Mouse (Mus musculus) forebrain, embryonic 12.5 days (tissue): ENCODE measurements around the gene Arhgef28. TPM values are rescaled to one million over a fixed set of nuclear protein-coding genes. Genes with fewer than 3 reads are reported as not detected.
A peak's percentile ranks its signal among the peaks of the same experiment; 100 is the strongest.

ENCODE experiments used
- ATAC-seq: fragments of 200-750 bp; cut with Nextera tagmentation; 2 replicates; pipeline ENCODE4 v1.8.0; 2017; ENCODE audit warnings: moderate TSS enrichment; ENCODE audit not compliant: low FRiP score
- H3K27ac ChIP-seq: fragments of 300-500 bp; sonication (generic); 2 replicates; pipeline ENCODE4 v1.5.1; 2016; ENCODE audit warnings: mild to moderate bottlenecking
- H3K27me3 ChIP-seq: fragments of 300-500 bp; sonication (generic); 2 replicates; pipeline ENCODE4 v1.6.1; 2016; ENCODE audit warnings: mild to moderate bottlenecking
- H3K36me3 ChIP-seq: fragments of 300-500 bp; sonication (generic); replicated peaks from 2 replicates; pipeline ENCODE4 v1.6.1; 2016; ENCODE audit warnings: mild to moderate bottlenecking
- H3K4me1 ChIP-seq: fragments of 300-500 bp; sonication (generic); 2 replicates; pipeline ENCODE4 v1.6.1; 2016
- H3K4me2 ChIP-seq: fragments of 300-500 bp; sonication (generic); 2 replicates; pipeline ENCODE4 v1.6.1; 2016; ENCODE audit warnings: mild to moderate bottlenecking, moderate library complexity
- H3K4me3 ChIP-seq: fragments of 300-500 bp; sonication (generic); replicated peaks from 2 replicates; pipeline ENCODE4 v1.5.1; 2016; ENCODE audit warnings: mild to moderate bottlenecking
- H3K9ac ChIP-seq: fragments of 300-500 bp; sonication (generic); 2 replicates; pipeline ENCODE4 v1.6.1; 2016; ENCODE audit warnings: mild to moderate bottlenecking
- H3K9me3 ChIP-seq: fragments of 300-500 bp; sonication (generic); 2 replicates; pipeline ENCODE4 v1.6.1; 2016
- WGBS: fragments of 180-500 bp; shearing (Covaris S2); methylation state at CpG from one replicate; pipeline ENCODE4 v1.1.7; 2016; 5-methylcytosine and 5-hydroxymethylcytosine counted together
- polyA plus RNA-seq: library from polyadenylated mRNA; unstranded; fragments of >200 nt; fragmentation: Nextera tagmentation; extraction: Ambion mirVana; gene quantifications from 2 replicates; pipeline ENCODE4 v1.2.1, GENCODE M21; 2016

The Arhgef28 gene
- polyA plus RNA-seq, 1 experiment from 2014 or later: 5.8 TPM

GRCm38 (mm10) chr13:97939433-97940160 is 266.6 kb downstream of the Arhgef28 start:
- ATAC-seq: no peak
- WGBS: 67% methylated on average over 15 of the region's 15 CpGs
- H3K9me3 ChIP-seq: no peaks in the 10 kb centered on the region
- H3K27me3 ChIP-seq: 0 out of 2 replicates have a peak, but pooled peaks cover 6% of the 10 kb centered on the region
- H3K4me3 ChIP-seq: no peak overlapping the region
- no peaks in the 10 kb centered on the region for H3K36me3 ChIP-seq
- H3K9ac ChIP-seq: no peak overlapping the region
- H3K27ac ChIP-seq: no peak overlapping the region
- no peak overlapping the region for H3K4me2 ChIP-seq
- H3K4me1 ChIP-seq: peaks cover 6% of the 10 kb centered on the region; the same call in 1 of the 2 replicates

- Histone ChIP-seq H3K9me3 (no peaks in the 10 kb centered on the region), H3K4me3 (no peak overlapping the region), H3K27me3 (0 out of 2 replicates have a peak, but pooled peaks cover 4% of the 10 kb centered on the region), H3K9ac (no peak overlapping the region), H3K4me2 (no peak overlapping the region), H3K27ac (no peak overlapping the region), H3K36me3 (no peaks in the 10 kb centered on the region), H3K4me1 (peaks cover 6% of the 10 kb centered on the region; the same call in 1 of the 2 replicates)
- peak; percentile 65 for ATAC-seq
- WGBS: 31% methylated on average over 18 of the region's 18 CpGs
Measured at GRCm38 (mm10) chr13:97938596-97939297, 267.5 kb downstream of the Arhgef28 start.

GRCm38 (mm10) chr13:97937919-97938318 is 268.3 kb downstream of the Arhgef28 start:
- Histone ChIP-seq H3K27me3 (0 out of 2 replicates have a peak, but pooled peaks cover 3% of the 10 kb centered on the region), H3K4me3 (no peak overlapping the region), H3K4me2 (no peak overlapping the region), H3K9me3 (no peaks in the 10 kb centered on the region), H3K9ac (no peak overlapping the region), H3K36me3 (no peaks in the 10 kb centered on the region), H3K4me1 (peaks cover 6% of the 10 kb centered on the region; the same call in 1 of the 2 replicates), H3K27ac (no peak overlapping the region; the same call in 1 of the 2 replicates)
- no peak for ATAC-seq
- WGBS: 20% methylated on average over 7 of the region's 7 CpGs

GRCm38 (mm10) chr13:97928135-97928497 is 278.1 kb downstream of the Arhgef28 start:
- H3K4me3 ChIP-seq: no peak overlapping the region
- no peak overlapping the region for H3K9ac ChIP-seq
- no peaks in the 10 kb centered on the region for H3K27me3 ChIP-seq
- H3K9me3 ChIP-seq: no peaks in the 10 kb centered on the region
- no peak overlapping the region for H3K4me2 ChIP-seq
- H3K27ac ChIP-seq: no peak overlapping the region
- WGBS: 48% methylated on average over 8 of the region's 8 CpGs
- no peaks in the 10 kb centered on the region for H3K36me3 ChIP-seq
- no peak for ATAC-seq
- H3K4me1 ChIP-seq: no peaks in the 10 kb centered on the region; the same call in 1 of the 2 replicates

- 68% methylated on average over 14 of the region's 14 CpGs for WGBS
- no peaks in the 10 kb centered on the region for H3K9me3 ChIP-seq
- no peaks in the 10 kb centered on the region; the same call in 1 of the 2 replicates for H3K4me1 ChIP-seq
- H3K4me2 ChIP-seq: no peak overlapping the region
- no peak overlapping the region for H3K4me3 ChIP-seq
- H3K36me3 ChIP-seq: no peaks in the 10 kb centered on the region
- H3K9ac ChIP-seq: no peak overlapping the region
- no peak overlapping the region for H3K27ac ChIP-seq
- ATAC-seq: no peak
- no peaks in the 10 kb centered on the region for H3K27me3 ChIP-seq
Measured at GRCm38 (mm10) chr13:97927376-97928134, 278.7 kb downstream of the Arhgef28 start.

GRCm38 (mm10) chr13:97926371-97926770 is 279.9 kb downstream of the Arhgef28 start:
- Histone ChIP-seq H3K4me2 (no peak overlapping the region), H3K4me3 (no peak overlapping the region), H3K4me1 (no peaks in the 10 kb centered on the region; the same call in 1 of the 2 replicates), H3K27me3 (no peaks in the 10 kb centered on the region), H3K9me3 (no peaks in the 10 kb centered on the region), H3K36me3 (no peaks in the 10 kb centered on the region), H3K9ac (no peak overlapping the region), H3K27ac (no peak overlapping the region)
- 91% methylated on average over 10 of the region's 10 CpGs for WGBS
- ATAC-seq: no peak

- WGBS: 94% methylated on average over 5 of the region's 5 CpGs
Measured at GRCm38 (mm10) chr13:97923009-97923408, 283.2 kb downstream of the Arhgef28 start.

GRCm38 (mm10) chr13:97919590-97919989 is 286.6 kb downstream of the Arhgef28 start:
- H3K27ac ChIP-seq: no peak overlapping the region
- no peaks in the 10 kb centered on the region; the same call in 1 of the 2 replicates for H3K27me3 ChIP-seq
- H3K4me3 ChIP-seq: no peak overlapping the region
- 0 out of 2 replicates have a peak overlapping the region, but pooled peaks have one; percentile 15 for H3K4me2 ChIP-seq
- H3K9ac ChIP-seq: no peak overlapping the region
- ATAC-seq: 0 out of 2 replicates have a peak, but pooled peaks have one; percentile 44
- no peaks in the 10 kb centered on the region for H3K36me3 ChIP-seq
- H3K9me3 ChIP-seq: no peaks in the 10 kb centered on the region
- WGBS: 8% methylated on average over 8 of the region's 8 CpGs
- H3K4me1 ChIP-seq: peaks cover 6% of the 10 kb centered on the region

More at GRCm38 (mm10) chr13:97923009-97923408, 283.2 kb downstream of the Arhgef28 start:
- Histone ChIP-seq H3K27me3 (no peaks in the 10 kb centered on the region; the same call in 1 of the 2 replicates), H3K4me2 (no peak overlapping the region), H3K9me3 (no peaks in the 10 kb centered on the region), H3K4me1 (peaks cover 6% of the 10 kb centered on the region), H3K9ac (no peak overlapping the region), H3K4me3 (no peak overlapping the region), H3K36me3 (no peaks in the 10 kb centered on the region), H3K27ac (no peak overlapping the region)
- no peak for ATAC-seq

- Histone ChIP-seq H3K4me2 (no peak overlapping the region), H3K27ac (no peak overlapping the region), H3K4me3 (no peak overlapping the region), H3K36me3 (no peaks in the 10 kb centered on the region), H3K9me3 (no peaks in the 10 kb centered on the region), H3K9ac (no peak overlapping the region), H3K4me1 (peaks cover 6% of the 10 kb centered on the region), H3K27me3 (no peaks in the 10 kb centered on the region; the same call in 1 of the 2 replicates)
- ATAC-seq: no peak
- 74% methylated on average over 12 of the region's 12 CpGs for WGBS
Measured at GRCm38 (mm10) chr13:97918117-97918900, 287.9 kb downstream of the Arhgef28 start.

GRCm38 (mm10) chr13:97911013-97911412 is 295.2 kb downstream of the Arhgef28 start:
- H3K9me3 ChIP-seq: no peaks in the 10 kb centered on the region
- no peak overlapping the region for H3K4me2 ChIP-seq
- H3K27ac ChIP-seq: no peak overlapping the region
- peaks cover 5% of the 10 kb centered on the region for H3K4me1 ChIP-seq
- H3K9ac ChIP-seq: no peak overlapping the region
- no peak overlapping the region for H3K4me3 ChIP-seq
- ATAC-seq: no peak
- WGBS: 22% methylated on average over 10 of the region's 10 CpGs
- H3K36me3 ChIP-seq: no peaks in the 10 kb centered on the region
- H3K27me3 ChIP-seq: no peaks in the 10 kb centered on the region

- H3K9ac ChIP-seq: no peak overlapping the region
- WGBS: 86% methylated on average over 8 of the region's 8 CpGs
- no peaks in the 10 kb centered on the region for H3K36me3 ChIP-seq
- H3K4me2 ChIP-seq: no peak overlapping the region
- H3K27ac ChIP-seq: no peak overlapping the region
- H3K4me3 ChIP-seq: no peak overlapping the region
- peaks cover 21% of the 10 kb centered on the region for H3K4me1 ChIP-seq
- H3K27me3 ChIP-seq: no peaks in the 10 kb centered on the region
- no peak for ATAC-seq
- no peaks in the 10 kb centered on the region for H3K9me3 ChIP-seq
Measured at GRCm38 (mm10) chr13:97902821-97903220, 303.4 kb downstream of the Arhgef28 start.
